Comparison of ENCODE assay signal across 22 mouse cellular contexts in genomic region chr5:27714356-27714755, GRCm38 (mm10).
A peak's percentile ranks its signal among the peaks of the same experiment; 100 is the strongest.
DNase-seq lines count a peak whose midpoint lies in the region; ATAC-seq and TF ChIP-seq lines count a peak whose summit lies in the region.
"Had no signal": no experiment of that assay in that cellular context is flagged by ENCODE, and none has a peak within 500 bp of the region (broad histone marks: within the 10 kb centered on the region; RNA-seq: fewer than 3 reads in every experiment).

No protein-coding gene starts in this region.

- H3K9me3 ChIP-seq in hindbrain, embryonic 10.5 days, result no peaks in the 10 kb centered on the region
- H3K9me3 ChIP-seq in hindbrain, embryonic 14.5 days (ENCODE audit: control insufficient read depth, low read length), result no peaks in the 10 kb centered on the region
- H3K9me3 ChIP-seq: embryonic facial prominence, embryonic 13.5 days; G1E; heart, embryonic 10.5 days; hindbrain, embryonic 15.5 days; megakaryocyte, embryonic 14.5 days; midbrain, embryonic 15.5 days had no signal

- 61% methylated on average over 9 of the region's 9 CpGs for WGBS in hindbrain, embryonic 10.5 days
- 47% methylated on average over 9 of the region's 9 CpGs for WGBS in hindbrain, embryonic 14.5 days

- no peak overlapping the region for H3K4me2 ChIP-seq in hindbrain, embryonic 14.5 days (replicated peaks)
- H3K4me2 ChIP-seq: embryonic facial prominence, embryonic 13.5 days; hindbrain, embryonic 15.5 days; midbrain, embryonic 15.5 days had no signal

- no peak for ATAC-seq in hindbrain, embryonic 14.5 days (ENCODE audit: low FRiP score)
- ATAC-seq: forebrain, embryonic 16.5 days; intestine, embryonic 16.5 days; liver, postnatal 0 days; midbrain, embryonic 15.5 days had no signal

- no peak overlapping the region for H3K4me3 ChIP-seq in hindbrain, embryonic 10.5 days
- no peak overlapping the region for H3K4me3 ChIP-seq in hindbrain, embryonic 14.5 days (replicated peaks; ENCODE audit: low read length)
- H3K4me3 ChIP-seq in layer of hippocampus, adult 2 months, result no peak overlapping the region
- H3K4me3 ChIP-seq: embryonic facial prominence, embryonic 13.5 days; heart, embryonic 10.5 days; hindbrain, embryonic 15.5 days; megakaryocyte, embryonic 14.5 days; midbrain, embryonic 15.5 days; myocyte had no signal

- H3K36me3 ChIP-seq in hindbrain, embryonic 10.5 days, result no peaks in the 10 kb centered on the region
- peaks cover 9% of the 10 kb centered on the region; the same call in 1 of the 2 replicates for H3K36me3 ChIP-seq in hindbrain, embryonic 14.5 days (replicated peaks; ENCODE audit: control insufficient read depth, insufficient read depth)
- H3K36me3 ChIP-seq: embryonic facial prominence, embryonic 13.5 days; G1E; heart, embryonic 10.5 days had no signal

- peak overlapping the region; percentile 13; the same call in 1 of the 2 replicates for H3K27ac ChIP-seq in hindbrain, embryonic 10.5 days
- H3K27ac ChIP-seq in hindbrain, embryonic 14.5 days, result no peak overlapping the region
- peak overlapping the region; percentile 62 for H3K27ac ChIP-seq in layer of hippocampus, adult 2 months
- H3K27ac ChIP-seq: embryonic facial prominence, embryonic 13.5 days; heart, embryonic 10.5 days; hindbrain, embryonic 15.5 days; midbrain, embryonic 15.5 days had no signal

- H3K4me1 ChIP-seq in hindbrain, embryonic 10.5 days (replicated peaks), result peaks cover 21% of the 10 kb centered on the region
- no peaks in the 10 kb centered on the region for H3K4me1 ChIP-seq in hindbrain, embryonic 14.5 days (replicated peaks; ENCODE audit: control insufficient read depth, insufficient read depth, low read length)
- H3K4me1 ChIP-seq: embryonic facial prominence, embryonic 13.5 days; heart, embryonic 10.5 days; hindbrain, embryonic 15.5 days; megakaryocyte, embryonic 14.5 days; midbrain, embryonic 15.5 days had no signal

- peak; percentile 29 for DNase-seq in hindbrain, embryonic 10.5 days (ENCODE audit: low spot score)
- DNase-seq in hindbrain, embryonic 14.5 days (ENCODE audit: low spot score), result no peak
- DNase-seq in layer of hippocampus, adult 2 months (ENCODE audit: low spot score in 2 of 2), result no peak
- DNase-seq in layer of hippocampus, adult 9-10 months (ENCODE audit: low spot score), result no peak
- DNase-seq in forelimb bud, embryonic 11.5 days (ENCODE audit: low read depth, low spot score), result peak; percentile 9
- no peak for DNase-seq in frontal cortex, adult 2 months (ENCODE audit: extremely low spot score in 1 of 2, low spot score in 1 of 2)
- no peak for DNase-seq in urinary bladder, postnatal 36 days (ENCODE audit: low spot score in 2 of 2)
- DNase-seq: adrenal gland, postnatal 14 days; cerebellum, adult 11 months; cerebellum, postnatal 36 days; liver, postnatal 0 days; lung, postnatal 10 days; thymus, postnatal 14 days had no signal

- TF ChIP-seq CTCF in layer of hippocampus, adult 2 months (conservative IDR thresholded peaks at IDR 0.05), result no peak

- no peak overlapping the region for H3K9ac ChIP-seq in hindbrain, embryonic 14.5 days
- H3K9ac ChIP-seq: embryonic facial prominence, embryonic 13.5 days; hindbrain, embryonic 15.5 days; liver, postnatal 0 days; midbrain, embryonic 15.5 days had no signal

- H3K27me3 ChIP-seq in hindbrain, embryonic 10.5 days (ENCODE audit: insufficient read depth, poor library complexity, severe bottlenecking), result no peaks in the 10 kb centered on the region
- H3K27me3 ChIP-seq in hindbrain, embryonic 14.5 days (ENCODE audit: control insufficient read depth, insufficient read depth, low read length), result no peaks in the 10 kb centered on the region
- H3K27me3 ChIP-seq: embryonic facial prominence, embryonic 13.5 days; hindbrain, embryonic 15.5 days; midbrain, embryonic 15.5 days had no signal

Comparison
In these comparisons a context has a peak if more than half of its experiments do, and no peak if none do; other contexts are left out.
1. DNase-seq: peak in hindbrain, embryonic 10.5 days (single experiment) and forelimb bud, embryonic 11.5 days (single experiment); none in hindbrain, embryonic 14.5 days (single experiment), layer of hippocampus, adult 2 months (0 of 2), layer of hippocampus, adult 9-10 months (single experiment), frontal cortex, adult 2 months (0 of 2) and urinary bladder, postnatal 36 days (0 of 2).